Mouse (Mus musculus): Measurements from ENCODE around the gene Mmp28. TPM values are rescaled to one million over a fixed set of nuclear protein-coding genes. Genes with fewer than 3 reads are reported as not detected.
A peak's percentile ranks its signal among the peaks of the same experiment; 100 is the strongest.

The Mmp28 gene
- polyA plus RNA-seq, 1 experiment from 2014 or later: 2.6 TPM

GRCm38 (mm10) chr11:83461462-83462027 lies 1.3 kb downstream of the Mmp28 start:
- Histone ChIP-seq H3K27ac (no peak overlapping the region), H3K27me3 (peaks cover 40% of the 10 kb centered on the region), H3K9ac (no peak overlapping the region), H3K36me3 (no peaks in the 10 kb centered on the region), H3K4me3 (0 out of 2 replicates have a peak overlapping the region, but pooled peaks have one; percentile 61), H3K4me2 (peak overlapping the region; percentile 96), H3K9me3 (no peaks in the 10 kb centered on the region), H3K4me1 (peaks cover 38% of the 10 kb centered on the region)
- 52% methylated on average over 10 of the region's 10 CpGs for WGBS
- ATAC-seq (ENCODE audit: insufficient number of reproducible peaks, insufficient read depth, low FRiP score, low TSS enrichment, low read depth): no peak

- whole genome bisulfite sequencing: 58% methylated on average over 9 of the region's 9 CpGs
- no peaks in the 10 kb centered on the region for H3K36me3 ChIP-seq
- ATAC-seq (ENCODE audit: insufficient number of reproducible peaks, insufficient read depth, low FRiP score, low TSS enrichment, low read depth): no peak
- H3K4me3 ChIP-seq: no peak overlapping the region
- H3K4me2 ChIP-seq: no peak overlapping the region
- H3K9ac ChIP-seq: no peak overlapping the region
- H3K9me3 ChIP-seq: no peaks in the 10 kb centered on the region
- H3K27me3 ChIP-seq: peaks cover 23% of the 10 kb centered on the region
- H3K4me1 ChIP-seq: peaks cover 37% of the 10 kb centered on the region
- H3K27ac ChIP-seq: no peak overlapping the region
Measured at GRCm38 (mm10) chr11:83457912-83458601, 4.8 kb downstream of the Mmp28 start.

GRCm38 (mm10) chr11:83457257-83457656 lies 5.6 kb downstream of the Mmp28 start:
- H3K27ac ChIP-seq: no peak overlapping the region
- no peak for ATAC-seq (ENCODE audit: insufficient number of reproducible peaks, insufficient read depth, low FRiP score, low TSS enrichment, low read depth)
- peaks cover 29% of the 10 kb centered on the region for H3K4me1 ChIP-seq
- H3K36me3 ChIP-seq: no peaks in the 10 kb centered on the region
- 36% methylated on average over 7 of the region's 7 CpGs for WGBS
- H3K9me3 ChIP-seq: no peaks in the 10 kb centered on the region
- no peak overlapping the region for H3K9ac ChIP-seq
- no peak overlapping the region for H3K4me2 ChIP-seq
- peaks cover 15% of the 10 kb centered on the region for H3K27me3 ChIP-seq
- H3K4me3 ChIP-seq: no peak overlapping the region

- H3K4me3 ChIP-seq: no peak overlapping the region
- no peak overlapping the region for H3K4me2 ChIP-seq
- WGBS: 59% methylated on average over 3 of the region's 3 CpGs
- no peak overlapping the region for H3K27ac ChIP-seq
- peaks cover 6% of the 10 kb centered on the region for H3K27me3 ChIP-seq
- H3K36me3 ChIP-seq: no peaks in the 10 kb centered on the region
- no peak for ATAC-seq (ENCODE audit: insufficient number of reproducible peaks, insufficient read depth, low FRiP score, low TSS enrichment, low read depth)
- no peak overlapping the region for H3K9ac ChIP-seq
- no peaks in the 10 kb centered on the region for H3K9me3 ChIP-seq
- peaks cover 21% of the 10 kb centered on the region for H3K4me1 ChIP-seq
Measured at GRCm38 (mm10) chr11:83455608-83456007, 7.3 kb downstream of the Mmp28 start.

GRCm38 (mm10) chr11:83454548-83454947 lies 8.3 kb downstream of the Mmp28 start:
- H3K36me3 ChIP-seq: no peaks in the 10 kb centered on the region
- no peak for ATAC-seq (ENCODE audit: insufficient number of reproducible peaks, insufficient read depth, low FRiP score, low TSS enrichment, low read depth)
- no peak overlapping the region for H3K9ac ChIP-seq
- H3K27ac ChIP-seq: no peak overlapping the region
- WGBS: 11% methylated on average over 4 of the region's 4 CpGs
- H3K9me3 ChIP-seq: no peaks in the 10 kb centered on the region
- peaks cover 21% of the 10 kb centered on the region for H3K4me1 ChIP-seq
- H3K27me3 ChIP-seq: peaks cover 3% of the 10 kb centered on the region; the same call in 1 of the 2 replicates
- no peak overlapping the region for H3K4me2 ChIP-seq
- no peak overlapping the region for H3K4me3 ChIP-seq

- H3K4me3 ChIP-seq: no peak overlapping the region
- no peak overlapping the region for H3K27ac ChIP-seq
- no peak overlapping the region for H3K4me2 ChIP-seq
- no peak overlapping the region for H3K9ac ChIP-seq
- WGBS: 84% methylated on average over 10 of the region's 10 CpGs
- no peak for ATAC-seq (ENCODE audit: insufficient number of reproducible peaks, insufficient read depth, low FRiP score, low TSS enrichment, low read depth)
- H3K27me3 ChIP-seq: peaks cover 18% of the 10 kb centered on the region
- H3K4me1 ChIP-seq: peaks cover 17% of the 10 kb centered on the region
- no peaks in the 10 kb centered on the region for H3K36me3 ChIP-seq
- H3K9me3 ChIP-seq: no peaks in the 10 kb centered on the region
Measured at GRCm38 (mm10) chr11:83451281-83451680, 11.6 kb downstream of the Mmp28 start.

GRCm38 (mm10) chr11:83450550-83450949 lies 12.3 kb downstream of the Mmp28 start:
- H3K9ac ChIP-seq: no peak overlapping the region
- H3K36me3 ChIP-seq: no peaks in the 10 kb centered on the region
- H3K9me3 ChIP-seq: no peaks in the 10 kb centered on the region
- ATAC-seq (ENCODE audit: insufficient number of reproducible peaks, insufficient read depth, low FRiP score, low TSS enrichment, low read depth): no peak
- no peak overlapping the region for H3K4me2 ChIP-seq
- no peak overlapping the region for H3K27ac ChIP-seq
- H3K27me3 ChIP-seq: peaks cover 26% of the 10 kb centered on the region
- 32% methylated on average over 1 of the region's 1 CpGs for WGBS
- peaks cover 15% of the 10 kb centered on the region for H3K4me1 ChIP-seq
- H3K4me3 ChIP-seq: no peak overlapping the region

GRCm38 (mm10) chr11:83449298-83449697 lies 13.6 kb downstream of the Mmp28 start:
- Histone ChIP-seq H3K4me2 (no peak overlapping the region), H3K27me3 (peaks cover 38% of the 10 kb centered on the region), H3K9me3 (no peaks in the 10 kb centered on the region), H3K4me1 (peaks cover 9% of the 10 kb centered on the region), H3K27ac (no peak overlapping the region), H3K4me3 (no peak overlapping the region), H3K9ac (no peak overlapping the region), H3K36me3 (no peaks in the 10 kb centered on the region)
- no peak for ATAC-seq (ENCODE audit: insufficient number of reproducible peaks, insufficient read depth, low FRiP score, low TSS enrichment, low read depth)
- WGBS: 15% methylated on average over 4 of the region's 4 CpGs

- Histone ChIP-seq H3K4me2 (no peak overlapping the region), H3K9me3 (no peaks in the 10 kb centered on the region), H3K9ac (no peak overlapping the region; the same call in 1 of the 2 replicates), H3K27me3 (peaks cover 42% of the 10 kb centered on the region), H3K36me3 (no peaks in the 10 kb centered on the region), H3K4me3 (no peak overlapping the region), H3K4me1 (peaks cover 12% of the 10 kb centered on the region), H3K27ac (0 out of 2 replicates have a peak overlapping the region, but pooled peaks have one; percentile 33)
- ATAC-seq (ENCODE audit: insufficient number of reproducible peaks, insufficient read depth, low FRiP score, low TSS enrichment, low read depth): no peak
Measured at GRCm38 (mm10) chr11:83448927-83449236, 14.0 kb downstream of the Mmp28 start.

- no peaks in the 10 kb centered on the region for H3K36me3 ChIP-seq
- H3K27me3 ChIP-seq: peaks cover 49% of the 10 kb centered on the region
- no peak overlapping the region for H3K4me3 ChIP-seq
- H3K9ac ChIP-seq: no peak overlapping the region; the same call in 1 of the 2 replicates
- WGBS: 23% methylated on average over 16 of the region's 16 CpGs
- ATAC-seq (ENCODE audit: insufficient number of reproducible peaks, insufficient read depth, low FRiP score, low TSS enrichment, low read depth): no peak
- H3K4me1 ChIP-seq: peaks cover 13% of the 10 kb centered on the region
- H3K27ac ChIP-seq: 0 out of 2 replicates have a peak overlapping the region, but pooled peaks have one; percentile 33
- no peak overlapping the region for H3K4me2 ChIP-seq
- H3K9me3 ChIP-seq: no peaks in the 10 kb centered on the region
Measured at GRCm38 (mm10) chr11:83448021-83448926, 14.6 kb downstream of the Mmp28 start.

GRCm38 (mm10) chr11:83447612-83448011 lies 15.3 kb downstream of the Mmp28 start:
- ATAC-seq (ENCODE audit: insufficient number of reproducible peaks, insufficient read depth, low FRiP score, low TSS enrichment, low read depth): no peak
- no peak overlapping the region for H3K4me3 ChIP-seq
- peaks cover 16% of the 10 kb centered on the region for H3K4me1 ChIP-seq
- no peak overlapping the region for H3K4me2 ChIP-seq
- H3K27me3 ChIP-seq: peaks cover 55% of the 10 kb centered on the region
- 56% methylated on average over 10 of the region's 10 CpGs for WGBS
- H3K9ac ChIP-seq: no peak overlapping the region
- no peaks in the 10 kb centered on the region for H3K36me3 ChIP-seq
- H3K27ac ChIP-seq: no peak overlapping the region
- no peaks in the 10 kb centered on the region for H3K9me3 ChIP-seq
